Mouse (Mus musculus) neural tube, embryonic 13.5 days (tissue): ENCODE measurements around the gene Ppm1f. TPM values are rescaled to one million over a fixed set of nuclear protein-coding genes. Genes with fewer than 3 reads are reported as not detected.

Source experiments
- polyA plus RNA-seq: library from polyadenylated mRNA; unstranded; fragments of >200 nt; fragmentation: Nextera tagmentation; extraction: Ambion mirVana; gene quantifications from 2 replicates; pipeline ENCODE4 v1.2.1, GENCODE M21; 2015

The Ppm1f gene
- polyA plus RNA-seq, 1 experiment from 2014 or later, result 24.7 TPM

Other genes starting within 250 kb of the Ppm1f start
- 0.22 TPM in 1 of 2 replicates, not detected in the other for gene Olfr19, start 220.1 kb upstream of the Ppm1f start, polyA plus RNA-seq
- 9.7 and 10.5 TPM in 2 replicates for gene Spag6l, start 67.0 kb upstream of the Ppm1f start, polyA plus RNA-seq
- 0.22 TPM in 1 of 2 replicates, not detected in the other for gene Igll1, start 32.5 kb upstream of the Ppm1f start, polyA plus RNA-seq
- gene Top3b, start 25.7 kb upstream of the Ppm1f start, polyA plus RNA-seq, result 65.0 and 66.5 TPM in 2 replicates
- gene Vpreb1, start 25.6 kb upstream of the Ppm1f start, polyA plus RNA-seq, result 1.2 and 2.1 TPM in 2 replicates
- 174 and 180 TPM in 2 replicates for gene Mapk1, start 86.9 kb downstream of the Ppm1f start, polyA plus RNA-seq
- gene Ypel1, start 173.2 kb downstream of the Ppm1f start, polyA plus RNA-seq, result 81.2 and 94.0 TPM in 2 replicates
- gene Ppil2, start 214.8 kb downstream of the Ppm1f start, polyA plus RNA-seq, result 154 and 157 TPM in 2 replicates
- gene 2610318N02Rik, start 228.7 kb downstream of the Ppm1f start, polyA plus RNA-seq, result 25.8 and 26.0 TPM in 2 replicates
- 51.1 and 67.2 TPM in 2 replicates for gene Sdf2l1, start 235.9 kb downstream of the Ppm1f start, polyA plus RNA-seq
- 31.1 and 39.7 TPM in 2 replicates for gene Ydjc, start 248.2 kb downstream of the Ppm1f start, polyA plus RNA-seq